Mouse (Mus musculus): ENCODE measurements around the gene Pknox2.

DNA sequence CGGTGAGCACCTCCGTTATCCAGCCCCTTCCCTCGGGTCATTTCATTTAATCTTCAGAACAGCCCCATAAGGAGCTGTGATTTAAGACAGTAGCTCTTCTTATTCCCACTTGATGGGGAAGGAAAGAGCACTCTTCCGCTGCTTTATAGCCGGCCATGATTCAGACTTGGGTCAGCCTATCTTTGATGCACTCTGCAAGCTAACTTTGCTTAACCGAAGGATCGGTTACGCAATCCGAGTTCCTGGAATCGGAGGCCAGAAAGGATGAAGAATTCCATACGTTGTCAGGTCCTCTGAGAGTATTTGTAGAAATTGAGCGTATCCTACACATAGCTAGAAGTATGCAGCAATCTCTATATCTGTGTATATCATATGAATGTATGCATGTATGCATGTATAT, 109.8 kb downstream of the Pknox2 start:
- TF ChIP-seq ZC3H11A (IDR thresholded peaks at IDR 0.05; ENCODE audit: borderline replicate concordance, low read depth, low read length) = no peak
- TF ChIP-seq HCFC1 (IDR thresholded peaks at IDR 0.05; ENCODE audit: borderline replicate concordance, insufficient read depth, low read length) = no peak
- no peak for TF ChIP-seq ZNF384 (IDR thresholded peaks at IDR 0.05; ENCODE audit: low read depth, low read length)
- TF ChIP-seq MAFK (IDR thresholded peaks at IDR 0.05; ENCODE audit: insufficient read depth, low read depth, low read length) = no peak
- TF ChIP-seq CHD2 (IDR thresholded peaks at IDR 0.05; ENCODE audit: low read depth, low read length) = no peak

Data from ES-E14 (cell line).